Mouse (Mus musculus) lung, adult 2 months (tissue): Measurements from ENCODE around the gene Osbpl9. TPM values are rescaled to one million over a fixed set of nuclear protein-coding genes. Genes with fewer than 3 reads are reported as not detected.

Experiments used
- DNase-seq: peaks from one replicate; pipeline ENCODE4 v3.0.0; 2022
- H3K4me1 ChIP-seq: fragments of 200-500 bp; 2 replicates; pipeline ENCODE4 v1.6.1; 2011; ENCODE audit warnings: low read length; ENCODE audit not compliant: control insufficient read depth, insufficient read depth
- H3K4me3 ChIP-seq: fragments of 200-500 bp; replicated peaks from 2 replicates; pipeline ENCODE3; 2011; ENCODE audit warnings: low read depth, mild to moderate bottlenecking, control low read depth, low read length; ENCODE audit errors: extremely low read depth
- CTCF ChIP-seq: fragments of 200-500 bp; IDR thresholded peaks from 2 replicates; pipeline ENCODE4 v1.5.1; 2011; ENCODE audit warnings: mild to moderate bottlenecking, low read length, control low read depth; ENCODE audit not compliant: insufficient read depth
- POLR2A ChIP-seq: fragments of 200-500 bp; IDR thresholded peaks from 2 replicates; pipeline ENCODE4 v1.6.1; 2011; ENCODE audit warnings: low read depth, mild to moderate bottlenecking, control low read depth, low read length, borderline replicate concordance; ENCODE audit errors: extremely low read depth
- WGBS: fragments of 180-500 bp; shearing (Covaris S2); methylation state at CpG from one replicate; pipeline ENCODE4 v1.1.7; 2018; 5-methylcytosine and 5-hydroxymethylcytosine counted together
- polyA plus RNA-seq: library from polyadenylated mRNA; depleted of rRNA; stranded (reverse); fragments of >200 nt; gene quantifications from 2 replicates; pipeline ENCODE4 v1.2.3, GENCODE M21; 2012; rRNA removed

Osbpl9 gene
- polyA plus RNA-seq: 117 and 167 TPM in 2 replicates

DNA sequence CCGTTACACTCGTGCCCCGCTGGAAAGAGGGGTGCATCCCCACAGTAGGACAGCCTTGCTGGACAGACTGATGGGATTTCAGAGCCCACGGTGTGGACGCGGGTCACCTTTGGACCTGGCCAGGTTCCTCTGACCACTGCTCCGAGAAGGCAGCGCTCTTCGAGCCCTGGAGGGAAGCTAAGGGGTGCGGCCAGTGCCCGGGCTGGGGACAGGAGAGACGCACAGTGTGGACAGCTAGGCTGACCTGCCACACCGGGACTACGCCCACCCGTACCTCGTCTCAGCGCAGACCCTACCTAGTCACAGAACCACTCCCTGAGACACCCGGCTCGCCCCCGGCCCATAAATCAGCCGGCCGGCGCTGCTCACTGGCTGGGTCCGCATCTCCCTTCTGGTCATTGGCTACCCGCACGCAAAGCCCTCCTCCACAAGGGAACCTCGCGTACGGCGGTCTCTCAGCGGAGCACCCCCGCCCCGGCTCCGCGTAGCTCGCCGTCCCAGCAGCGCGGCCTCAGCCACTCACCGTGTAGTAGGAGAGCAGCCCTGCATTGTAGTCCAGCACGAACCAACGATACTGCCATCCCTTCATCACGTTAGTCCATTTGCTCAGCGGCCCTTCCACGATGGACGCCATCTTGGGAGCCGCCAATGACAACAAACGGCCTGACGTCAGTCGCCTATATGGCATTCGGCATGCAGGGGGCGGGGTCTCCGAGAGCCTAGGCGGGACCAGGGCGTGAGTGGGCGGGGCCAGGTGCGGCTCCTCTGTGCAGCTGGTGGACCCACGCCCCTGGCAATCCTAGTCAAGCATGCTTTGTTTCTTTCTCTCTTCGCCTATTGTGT is at the start of gene Osbpl9:
Gene Osbpl9, minus strand, starts transcription at position 691 of the 843 bp plus-strand sequence.
- under 1% methylated on average over 59 of the region's 59 CpGs for WGBS
- Histone ChIP-seq H3K4me3 (peak within 1 kb of the TSS; percentile 84), H3K4me1 (peaks cover 9% of the 10 kb centered on the region)
- peak; percentile 99 for DNase-seq
- TF ChIP-seq POLR2A: peak; percentile 92; the same call in 1 of the 2 replicates
- no peak for TF ChIP-seq CTCF

DNA sequence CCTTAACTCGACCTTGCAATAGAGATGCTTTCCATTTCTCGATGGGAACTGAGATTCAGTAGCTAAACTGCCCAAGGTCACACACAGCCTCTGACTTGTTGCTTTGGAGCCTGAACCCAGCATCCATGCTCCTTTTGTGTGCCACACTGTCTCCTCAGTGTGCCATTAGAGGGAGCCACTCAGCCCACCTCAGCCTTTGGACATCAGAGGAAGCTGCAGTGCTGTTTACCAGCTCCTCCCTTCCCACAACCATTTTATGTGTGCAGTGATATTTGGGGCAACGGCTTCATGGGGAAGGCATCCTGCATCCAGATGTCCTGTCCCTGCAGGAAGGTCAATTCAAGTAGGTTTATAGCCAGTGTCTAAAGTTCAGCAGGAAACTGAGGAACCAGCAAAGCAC is 49.5 kb upstream of the Osbpl9 start:
- H3K4me3 ChIP-seq: no peak overlapping the region
- peak; percentile 84 for TF ChIP-seq CTCF
- TF ChIP-seq POLR2A: no peak
- 40% methylated on average over 3 of the region's 3 CpGs for WGBS
- H3K4me1 ChIP-seq: peaks cover 9% of the 10 kb centered on the region
- no peak for DNase-seq

DNA sequence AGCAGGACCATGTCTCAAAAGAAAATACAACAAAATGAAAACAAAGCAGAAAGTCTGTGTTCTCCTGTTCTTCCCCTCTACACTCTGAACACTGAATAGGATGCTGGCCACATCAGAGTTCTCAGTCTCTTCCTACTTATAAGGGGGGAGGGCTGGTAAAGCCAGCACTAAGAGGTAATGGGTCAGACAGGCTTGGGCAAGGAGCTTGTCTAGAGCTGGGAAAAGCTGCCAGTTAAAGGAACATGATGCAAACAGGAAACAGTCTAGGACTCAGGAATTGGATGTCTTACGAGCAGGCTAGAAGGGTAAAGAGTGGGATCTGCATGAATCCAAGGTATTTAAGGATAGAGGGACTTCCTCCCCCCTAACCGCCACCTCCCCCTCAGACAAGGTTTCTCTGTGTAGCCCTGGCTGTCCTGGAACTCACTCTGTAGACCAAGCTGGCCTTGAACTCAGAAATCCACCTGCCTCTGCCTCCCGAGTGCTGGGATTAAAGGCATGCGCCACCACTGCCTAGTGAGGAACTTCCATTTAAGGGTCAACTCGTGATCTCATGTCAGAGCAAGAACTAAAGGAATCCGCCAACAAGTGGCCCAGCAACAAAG is 43.0 kb upstream of the Osbpl9 start:
- WGBS: 69% methylated on average over 6 of the region's 6 CpGs
- no peak overlapping the region for H3K4me3 ChIP-seq
- H3K4me1 ChIP-seq: no peaks in the 10 kb centered on the region
- TF ChIP-seq POLR2A (no peak), CTCF (no peak)
- no peak for DNase-seq

DNA sequence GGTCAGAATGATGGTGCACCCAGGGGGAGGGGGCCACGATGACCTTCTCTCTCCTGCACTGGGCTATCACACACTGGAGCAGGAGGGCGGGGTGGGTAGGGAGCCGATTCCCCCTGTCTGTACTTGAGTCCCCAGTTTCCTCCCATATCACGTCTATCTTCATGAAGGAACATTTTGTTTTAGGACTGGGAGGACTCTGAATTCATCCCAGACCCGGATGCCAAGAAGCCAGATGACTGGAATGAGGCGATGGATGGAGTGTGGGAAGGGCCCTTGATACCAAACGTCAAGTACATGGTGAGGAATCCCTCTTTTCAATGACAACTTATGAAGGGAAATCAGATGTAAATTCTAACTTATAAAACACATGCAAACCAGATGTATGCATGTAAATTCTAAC is 42.4 kb upstream of the Osbpl9 start:
- H3K4me1 ChIP-seq: no peaks in the 10 kb centered on the region
- no peak for DNase-seq
- no peak overlapping the region for H3K4me3 ChIP-seq
- TF ChIP-seq POLR2A (no peak), CTCF (no peak)
- 70% methylated on average over 7 of the region's 7 CpGs for WGBS

DNA sequence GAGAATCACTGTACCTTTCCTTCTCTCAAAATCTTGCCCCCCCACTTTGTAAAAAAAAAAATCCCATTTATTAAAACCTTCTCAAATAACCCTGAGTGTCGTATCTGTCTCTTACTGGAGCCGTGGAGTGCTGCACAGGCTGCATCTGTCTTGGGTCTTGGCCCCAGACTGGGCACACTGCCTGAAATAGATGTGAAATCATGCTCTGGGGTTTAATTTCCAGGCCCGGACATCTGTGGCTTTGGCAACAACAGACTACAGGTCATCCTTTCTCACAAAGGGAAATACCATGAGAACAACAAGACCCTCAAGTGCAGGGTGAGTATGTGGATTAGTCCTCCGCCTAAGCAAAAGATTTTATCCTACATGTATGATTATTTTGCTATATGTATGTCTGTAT is 39.9 kb upstream of the Osbpl9 start:
- 58% methylated on average over 4 of the region's 4 CpGs for WGBS
- H3K4me3 ChIP-seq: no peak overlapping the region

DNA sequence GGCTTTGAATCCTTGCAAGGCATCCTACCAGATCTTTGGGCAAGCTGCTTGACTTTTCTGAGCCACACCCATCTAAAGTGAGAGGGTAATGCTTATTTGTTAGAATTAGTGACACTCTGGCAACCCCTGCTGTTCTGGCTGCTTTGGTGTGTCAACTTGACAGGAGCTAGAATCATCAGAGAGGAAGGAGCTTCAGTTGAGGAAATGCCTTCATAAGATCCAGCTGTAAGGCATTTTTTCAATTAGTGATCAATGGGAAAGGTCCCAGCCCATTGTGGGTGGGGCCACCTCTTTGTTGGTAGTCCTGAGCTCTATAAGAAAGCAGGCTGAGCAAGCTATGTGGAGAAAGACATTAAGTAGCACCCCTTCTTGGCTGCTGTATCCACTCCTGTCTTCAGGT is 39.1 kb upstream of the Osbpl9 start:
- DNase-seq: no peak
- no peak for TF ChIP-seq POLR2A
- no peak for TF ChIP-seq CTCF
- no peak overlapping the region for H3K4me3 ChIP-seq

More for the DNA sequence above, 39.9 kb upstream of the Osbpl9 start:
- no peak for DNase-seq
- no peaks in the 10 kb centered on the region for H3K4me1 ChIP-seq
- TF ChIP-seq POLR2A (no peak), CTCF (no peak)

DNA sequence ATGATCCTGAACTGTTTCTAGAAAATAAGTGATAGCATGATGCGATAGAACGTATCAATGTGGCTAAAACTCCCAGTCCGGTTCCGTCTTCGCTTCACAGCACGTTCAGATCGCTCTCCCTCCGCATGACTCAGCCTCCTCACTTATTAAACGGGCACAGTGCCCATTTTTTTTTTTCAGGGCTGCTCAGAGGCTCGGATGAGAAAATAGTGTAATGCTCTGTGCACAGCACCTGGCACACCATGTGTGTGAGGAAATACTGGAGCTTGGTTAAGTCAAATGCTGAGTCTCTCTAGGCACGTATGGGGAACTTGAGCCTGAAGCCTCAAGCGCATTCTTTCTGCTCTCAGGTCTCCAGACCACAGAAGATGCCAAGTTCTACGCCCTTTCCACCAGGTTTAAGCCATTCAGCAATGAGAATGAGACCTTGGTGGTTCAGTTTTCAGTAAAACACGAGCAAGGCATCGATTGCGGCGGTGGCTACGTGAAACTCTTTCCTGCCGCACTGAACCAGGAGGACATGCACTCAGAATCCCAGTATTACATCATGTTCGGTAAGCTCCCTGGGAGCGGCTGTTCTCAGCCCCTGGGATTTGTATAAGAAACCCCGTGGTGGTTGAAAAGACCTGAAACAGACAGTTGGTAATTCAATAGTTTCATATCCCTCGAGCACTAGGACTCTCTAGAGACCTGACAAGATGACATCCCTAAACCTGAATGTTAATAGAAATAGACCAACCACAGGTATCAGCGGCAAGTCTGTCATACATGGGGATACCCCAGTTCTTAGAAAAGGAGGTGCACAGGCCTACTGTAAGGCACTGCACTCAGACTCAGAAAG is 36.6 kb upstream of the Osbpl9 start:
- Histone ChIP-seq H3K4me3 (no peak overlapping the region), H3K4me1 (no peaks in the 10 kb centered on the region)
- no peak for DNase-seq
- TF ChIP-seq CTCF (no peak), POLR2A (no peak)
- WGBS: 78% methylated on average over 24 of the region's 24 CpGs

More for the DNA sequence above, 39.1 kb upstream of the Osbpl9 start:
- H3K4me1 ChIP-seq: no peaks in the 10 kb centered on the region

DNA sequence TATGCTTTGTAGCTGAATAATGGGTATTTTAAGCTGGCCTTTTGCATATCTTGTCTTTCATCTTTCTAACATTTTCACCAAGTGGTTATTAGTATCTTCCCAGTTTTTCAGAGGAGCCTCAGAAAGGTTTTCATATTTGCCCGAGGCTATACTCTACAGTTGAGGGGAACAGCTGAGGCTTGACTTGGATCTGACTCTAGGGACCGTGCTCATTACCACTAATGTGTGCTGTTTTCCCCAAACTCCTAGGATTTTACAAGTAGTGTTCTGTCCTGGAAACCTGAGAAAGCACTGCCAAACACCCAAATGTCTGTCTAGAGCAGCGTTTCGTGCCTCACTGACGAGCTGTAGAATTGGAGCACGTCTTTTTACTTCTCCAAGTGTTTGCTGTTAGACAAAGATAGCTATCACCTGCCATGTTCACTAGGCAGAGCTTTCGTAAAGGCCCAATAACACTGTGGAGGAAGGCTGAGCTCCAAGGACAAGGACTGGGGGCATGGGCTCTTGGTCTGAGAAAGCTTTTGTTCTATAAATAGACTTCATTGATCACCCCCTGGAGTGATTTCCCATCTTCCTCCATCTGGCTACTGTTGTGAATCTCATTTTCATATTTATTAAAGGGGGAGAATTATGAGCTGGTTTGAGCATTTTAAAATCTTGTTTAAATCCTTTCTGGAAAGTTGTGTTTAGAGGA is 34.3 kb upstream of the Osbpl9 start:
- H3K4me1 ChIP-seq: no peaks in the 10 kb centered on the region
- 84% methylated on average over 7 of the region's 7 CpGs for whole genome bisulfite sequencing
- H3K4me3 ChIP-seq: no peak overlapping the region
- no peak for DNase-seq
- TF ChIP-seq POLR2A: no peak
- TF ChIP-seq CTCF: no peak

DNA sequence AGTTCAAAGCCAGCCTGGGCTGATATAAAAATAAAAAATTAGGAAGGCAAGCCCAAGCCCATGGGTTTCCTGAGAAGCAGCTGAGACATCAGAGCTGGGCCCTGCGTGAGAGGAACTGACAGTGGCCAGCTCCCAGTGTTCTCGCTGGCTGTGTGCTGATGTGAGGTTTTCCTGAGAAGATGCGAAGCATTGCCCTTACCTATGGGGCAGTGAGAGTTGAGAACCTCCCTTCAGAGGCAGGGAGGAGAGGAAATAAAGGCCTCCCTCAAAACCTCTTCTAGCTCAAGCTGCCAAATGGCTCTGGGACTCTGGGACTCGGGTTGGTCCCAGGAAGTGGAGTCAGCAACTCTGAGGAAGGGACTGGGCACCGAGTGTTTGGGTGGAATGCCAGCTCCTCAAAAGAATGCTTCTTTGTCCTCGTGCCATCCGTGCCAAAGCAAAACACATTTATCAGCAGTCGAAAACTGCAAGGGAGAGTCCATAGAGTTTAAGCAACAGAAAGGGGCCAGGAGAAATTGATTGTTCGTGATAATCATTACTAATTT is 32.8 kb upstream of the Osbpl9 start:
- TF ChIP-seq POLR2A (no peak), CTCF (no peak)
- 43% methylated on average over 9 of the region's 9 CpGs for WGBS
- no peaks in the 10 kb centered on the region for H3K4me1 ChIP-seq
- DNase-seq: no peak
- no peak overlapping the region for H3K4me3 ChIP-seq
